Mouse (Mus musculus) C2C12 (cell line): Measurements from ENCODE around the gene Gm11037. TPM values are rescaled to one million over a fixed set of nuclear protein-coding genes. Genes with fewer than 3 reads are reported as not detected.

ENCODE experiments used
- H3K27me3 ChIP-seq: one replicate; pipeline ENCODE4 v1.6.1; 2011; ENCODE audit not compliant: control insufficient read depth, insufficient read depth, insufficient read length
- H3K36me3 ChIP-seq: one replicate; pipeline ENCODE4 v1.6.1; 2011; ENCODE audit not compliant: control insufficient read depth, insufficient read depth
- H3K4me3 ChIP-seq: one replicate; pipeline ENCODE4 v1.5.1; 2011; ENCODE audit warnings: mild to moderate bottlenecking, control low read depth; ENCODE audit not compliant: poor library complexity, insufficient read depth, severe bottlenecking
- H3K79me2 ChIP-seq: one replicate; pipeline ENCODE4 v1.6.1; 2011; ENCODE audit not compliant: control insufficient read depth, insufficient read depth
- H3K79me3 ChIP-seq: one replicate; pipeline ENCODE4 v1.6.1; 2011; ENCODE audit warnings: low read depth, control low read depth
- H3ac ChIP-seq: one replicate; pipeline ENCODE3; 2011; ENCODE audit warnings: low read depth; ENCODE audit not compliant: control insufficient read depth, insufficient read length
- CEBPB ChIP-seq: IDR thresholded peaks from one replicate; pipeline ENCODE4 v1.6.1; 2011; ENCODE audit warnings: low read depth, mild to moderate bottlenecking, control low read depth, moderate library complexity
- CTCF ChIP-seq: IDR thresholded peaks from one replicate; pipeline ENCODE4 v1.5.1; 2011; ENCODE audit not compliant: control insufficient read depth, insufficient read depth, insufficient read length
- FOSL1 ChIP-seq: IDR thresholded peaks from one replicate; pipeline ENCODE4 v1.8.0; 2011; ENCODE audit warnings: mild to moderate bottlenecking, low read length; ENCODE audit not compliant: poor library complexity, insufficient read depth, severe bottlenecking
- MAX ChIP-seq: IDR thresholded peaks from one replicate; pipeline ENCODE4 v1.6.1; 2011; ENCODE audit warnings: mild to moderate bottlenecking, control low read depth
- MYOD1 ChIP-seq: IDR thresholded peaks from one replicate; pipeline ENCODE4 v1.6.1; 2011; ENCODE audit warnings: low read depth; ENCODE audit not compliant: control insufficient read depth, insufficient read length
- MYOG ChIP-seq: IDR thresholded peaks from one replicate; pipeline ENCODE4 v1.6.1; 2011; ENCODE audit not compliant: control insufficient read depth, insufficient read length; ENCODE audit errors: extremely low read depth
- USF1 ChIP-seq: IDR thresholded peaks from one replicate; pipeline ENCODE4 v1.6.1; 2011; ENCODE audit warnings: low read depth, mild to moderate bottlenecking, control low read depth, moderate library complexity
- polyA plus RNA-seq: library from polyadenylated mRNA; unstranded; fragments of >200 nt; fragmentation: generic; extraction: Trizol; gene quantifications from one replicate; pipeline ENCODE4 v1.2.1, GENCODE M21; 2012; ENCODE audit warnings: missing spikeins

The Gm11037 gene
- polyA plus RNA-seq, 1 experiment: not detected

DNA sequence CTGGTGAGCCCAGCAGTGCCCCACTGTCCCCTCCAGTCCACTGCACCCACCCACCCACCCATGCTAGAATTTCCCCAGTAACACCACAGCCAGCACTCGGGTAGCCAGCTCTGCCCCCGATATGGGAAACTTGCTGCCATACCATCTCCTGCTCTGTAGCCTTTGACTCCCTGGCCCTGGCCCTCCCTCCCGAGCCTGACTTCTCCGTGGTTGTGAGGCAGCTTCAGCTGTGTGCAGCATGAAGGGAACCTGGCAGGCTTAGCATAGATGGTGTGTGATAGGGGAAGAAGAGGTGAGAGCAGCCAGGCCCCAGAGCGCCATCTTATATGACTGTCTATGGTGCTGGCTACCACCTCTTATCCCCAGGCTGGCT lies 7.2 kb downstream of the Gm11037 start:
- no peak overlapping the region for H3ac ChIP-seq
- H3K79me2 ChIP-seq: no peaks in the 10 kb centered on the region
- no peak for TF ChIP-seq FOSL1
- no peak for TF ChIP-seq USF1
- no peak for TF ChIP-seq MYOD1
- no peak for TF ChIP-seq CEBPB
- TF ChIP-seq MYOG: no peak
- no peaks in the 10 kb centered on the region for H3K79me3 ChIP-seq
- H3K36me3 ChIP-seq: peaks cover 11% of the 10 kb centered on the region
- no peaks in the 10 kb centered on the region for H3K27me3 ChIP-seq
- no peak overlapping the region for H3K4me3 ChIP-seq

DNA sequence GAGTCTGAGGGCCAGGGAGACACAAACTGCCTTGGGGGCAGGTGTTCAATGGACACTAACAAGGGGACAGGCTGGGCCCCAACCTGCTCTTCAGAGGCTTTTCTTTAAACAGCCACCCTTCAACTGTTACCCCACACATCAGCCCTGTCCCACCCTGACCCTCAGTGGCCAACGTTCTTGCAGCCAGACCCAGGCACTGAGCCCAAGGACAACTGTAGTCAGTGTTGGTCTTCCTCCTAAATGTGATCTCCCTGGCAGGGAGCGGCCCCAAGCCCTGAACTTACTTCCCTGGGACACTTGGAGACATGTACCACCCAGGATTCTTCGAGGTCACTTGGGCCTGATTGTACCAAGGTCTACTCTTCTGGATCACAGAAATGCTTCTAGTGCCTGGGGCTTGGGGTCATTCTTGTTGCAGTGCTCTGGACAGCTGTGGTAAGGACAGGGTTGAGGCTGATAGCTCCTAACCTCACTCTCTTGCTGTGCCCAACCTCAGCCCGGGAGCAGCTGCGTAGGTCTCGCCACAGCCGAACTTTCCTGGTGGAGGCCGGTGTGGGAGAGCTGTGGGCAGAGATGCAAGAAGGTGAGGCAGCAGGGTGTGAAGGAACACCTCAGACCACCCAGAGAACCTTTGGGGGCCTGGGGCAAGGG lies 8.2 kb downstream of the Gm11037 start:
- H3K27me3 ChIP-seq: no peaks in the 10 kb centered on the region
- H3K4me3 ChIP-seq: no peak overlapping the region
- TF ChIP-seq FOSL1 (no peak), MYOD1 (no peak), CTCF (no peak), MYOG (no peak), USF1 (no peak), MAX (no peak), CEBPB (no peak)
- H3K79me2 ChIP-seq: no peaks in the 10 kb centered on the region
- peaks cover 21% of the 10 kb centered on the region for H3K36me3 ChIP-seq
- no peaks in the 10 kb centered on the region for H3K79me3 ChIP-seq
- no peak overlapping the region for H3ac ChIP-seq

DNA sequence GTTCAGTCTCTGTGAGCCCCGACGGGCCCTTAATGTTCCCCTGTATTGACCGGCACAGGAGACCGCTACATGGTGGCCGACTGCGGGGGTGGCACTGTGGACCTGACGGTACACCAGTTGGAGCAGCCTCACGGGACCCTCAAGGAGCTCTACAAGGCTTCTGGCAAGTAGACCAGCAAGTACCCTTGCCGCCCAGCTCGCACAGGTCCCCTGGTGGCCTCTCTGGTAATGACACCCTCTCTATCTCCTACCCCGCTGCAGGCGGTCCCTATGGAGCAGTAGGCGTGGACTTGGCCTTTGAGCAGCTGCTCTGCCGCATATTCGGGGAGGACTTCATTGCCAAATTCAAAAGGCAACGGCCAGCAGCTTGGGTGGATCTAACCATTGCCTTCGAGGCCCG lies 9.3 kb downstream of the Gm11037 start:
- Histone ChIP-seq H3K79me3 (no peaks in the 10 kb centered on the region), H3K36me3 (peaks cover 32% of the 10 kb centered on the region), H3K79me2 (no peaks in the 10 kb centered on the region), H3K4me3 (no peak overlapping the region), H3K27me3 (no peaks in the 10 kb centered on the region), H3ac (no peak overlapping the region)
- TF ChIP-seq MAX (no peak), CTCF (peak; percentile 31), USF1 (no peak), MYOD1 (no peak)

DNA sequence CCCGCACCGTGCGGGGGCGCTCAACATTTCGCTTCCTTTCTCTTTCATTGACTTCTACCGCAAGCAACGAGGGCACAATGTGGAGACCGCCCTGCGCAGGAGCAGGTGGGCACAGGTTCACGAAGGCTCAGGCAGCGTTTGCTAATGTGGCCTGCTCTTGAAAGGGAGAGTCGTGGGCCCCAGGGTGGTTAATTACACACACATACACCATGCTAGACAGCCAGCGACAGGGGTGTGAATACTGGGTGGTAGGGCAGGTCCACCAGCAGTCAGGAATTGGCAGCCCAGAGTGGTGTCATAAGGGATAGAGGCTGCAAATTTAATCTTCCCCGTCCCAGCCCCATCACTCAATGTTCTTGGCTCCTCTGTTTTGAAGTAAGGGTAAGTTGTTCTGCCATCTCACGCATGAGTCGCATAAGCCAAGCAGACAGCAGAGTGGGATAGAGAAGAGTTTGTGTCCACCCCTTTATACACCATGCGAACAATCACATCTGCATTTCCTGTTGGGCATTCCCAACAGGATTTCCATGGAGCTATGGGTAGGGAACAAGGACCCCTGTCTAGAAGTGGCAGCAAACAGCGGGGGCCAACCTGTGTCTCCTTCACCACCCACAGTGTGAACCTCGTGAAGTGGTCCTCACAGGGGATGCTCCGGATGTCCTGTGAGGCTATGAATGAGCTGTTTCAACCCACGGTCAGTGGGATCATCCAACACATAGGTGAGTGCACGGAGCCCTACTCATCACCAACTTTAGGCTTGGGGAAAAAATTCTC lies 9.9 kb downstream of the Gm11037 start:
- TF ChIP-seq MYOG: no peak
- TF ChIP-seq MYOD1: no peak
- TF ChIP-seq MAX: no peak
- TF ChIP-seq CEBPB: no peak
- no peak for TF ChIP-seq FOSL1
- TF ChIP-seq USF1: no peak
- TF ChIP-seq CTCF: no peak
- Histone ChIP-seq H3ac (no peak overlapping the region), H3K27me3 (no peaks in the 10 kb centered on the region), H3K79me3 (no peaks in the 10 kb centered on the region), H3K36me3 (peaks cover 34% of the 10 kb centered on the region), H3K4me3 (no peak overlapping the region), H3K79me2 (no peaks in the 10 kb centered on the region)

DNA sequence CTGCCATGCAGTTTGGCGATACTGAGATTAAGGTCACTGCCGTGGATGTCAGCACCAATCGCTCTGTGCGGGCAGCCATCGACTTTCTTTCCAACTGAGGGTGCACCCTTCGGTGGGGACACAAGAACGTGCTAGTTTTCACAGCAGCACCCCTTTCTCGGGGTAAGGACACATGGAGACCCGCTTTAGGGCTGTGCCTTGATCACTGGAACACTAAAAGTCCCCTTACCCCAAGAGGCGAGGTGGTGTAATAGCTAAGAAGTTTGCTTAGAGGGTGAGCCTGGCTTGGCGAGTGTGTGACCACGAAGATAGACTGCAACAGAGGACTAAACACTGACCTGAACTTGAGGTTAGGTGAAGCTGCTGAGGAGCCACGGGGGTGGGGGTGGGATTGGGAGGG lies 11.8 kb downstream of the Gm11037 start:
- H3K79me3 ChIP-seq: peaks cover under 1% of the 10 kb centered on the region
- H3ac ChIP-seq: no peak overlapping the region
- no peaks in the 10 kb centered on the region for H3K79me2 ChIP-seq
- no peak for TF ChIP-seq MAX
- TF ChIP-seq CTCF: no peak
- no peak for TF ChIP-seq MYOG
- TF ChIP-seq FOSL1: no peak
- TF ChIP-seq CEBPB: no peak
- TF ChIP-seq MYOD1: no peak
- TF ChIP-seq USF1: no peak
- no peaks in the 10 kb centered on the region for H3K27me3 ChIP-seq
- no peak overlapping the region for H3K4me3 ChIP-seq
- H3K36me3 ChIP-seq: peaks cover 52% of the 10 kb centered on the region

DNA sequence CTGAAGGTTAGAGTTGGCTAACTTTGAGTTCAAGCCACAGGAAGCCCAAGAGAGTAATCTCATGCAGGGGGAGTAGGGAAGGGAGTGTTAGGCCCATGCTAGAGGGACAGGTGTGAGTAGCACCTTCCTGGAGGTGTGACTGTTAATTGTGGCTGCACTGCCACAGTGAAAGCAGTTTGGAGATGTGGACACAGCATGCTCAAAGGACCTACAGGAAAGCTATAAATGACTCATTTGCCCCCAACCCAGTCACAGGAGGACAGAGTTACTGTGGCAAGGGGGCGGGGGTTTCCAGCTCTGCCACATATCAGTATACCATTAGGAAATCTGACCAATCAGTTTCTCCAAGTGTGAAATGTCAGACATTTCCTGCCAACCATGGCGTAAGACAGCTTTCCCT lies 12.2 kb downstream of the Gm11037 start:
- no peak overlapping the region for H3K4me3 ChIP-seq
- H3K79me3 ChIP-seq: peaks cover 1% of the 10 kb centered on the region
- no peak overlapping the region for H3ac ChIP-seq
- no peak for TF ChIP-seq CTCF
- TF ChIP-seq FOSL1: no peak
- TF ChIP-seq MAX: no peak
- no peak for TF ChIP-seq CEBPB
- no peak for TF ChIP-seq USF1
- TF ChIP-seq MYOD1: no peak
- no peak for TF ChIP-seq MYOG
- H3K36me3 ChIP-seq: peaks cover 56% of the 10 kb centered on the region
- no peaks in the 10 kb centered on the region for H3K79me2 ChIP-seq
- no peaks in the 10 kb centered on the region for H3K27me3 ChIP-seq
